Mouse (Mus musculus) lung, postnatal 36 days (tissue): ENCODE measurements at regions not wholly inside any gene's neighbourhood (a gene's known extent, or its start where the extent isn't known, plus 50 kb on each side); places are given as distances from the start of the nearest gene placed in this dataset.

Experiments
- DNase-seq: peaks from one replicate; pipeline ENCODE4 v3.0.0; 2022; ENCODE audit warnings: mixed read lengths

GRCm38 (mm10) chr13:44040640-44041039 is 256.1 kb downstream of the Cd83 start:
- DNase-seq: no peak

GRCm38 (mm10) chr13:44042730-44043493 is 258.3 kb downstream of the Cd83 start:
- no peak for DNase-seq

GRCm38 (mm10) chr13:44043494-44043885 is 258.9 kb downstream of the Cd83 start:
- no peak for DNase-seq

- no peak for DNase-seq
These were observed 260.1 kb downstream of the Cd83 start for GRCm38 (mm10) chr13:44044546-44045216.

GRCm38 (mm10) chr13:44046436-44046835 is 261.9 kb downstream of the Cd83 start:
- DNase-seq: peak; percentile 28

GRCm38 (mm10) chr13:44054157-44054556 is 269.6 kb downstream of the Cd83 start:
- no peak for DNase-seq

GRCm38 (mm10) chr13:44055573-44056491 is 271.3 kb downstream of the Cd83 start:
- DNase-seq: peak; percentile 67

GRCm38 (mm10) chr13:44056716-44057115 is 272.1 kb downstream of the Cd83 start:
- no peak for DNase-seq

- DNase-seq: no peak
These were observed 273.0 kb downstream of the Cd83 start for GRCm38 (mm10) chr13:44057542-44057941.

GRCm38 (mm10) chr13:44058277-44058676 is 273.7 kb downstream of the Cd83 start:
- DNase-seq: no peak

GRCm38 (mm10) chr13:44059436-44059835 is 274.9 kb downstream of the Cd83 start:
- no peak for DNase-seq

- no peak for DNase-seq
These were observed 276.7 kb downstream of the Cd83 start for GRCm38 (mm10) chr13:44061286-44061685.

GRCm38 (mm10) chr13:44061721-44062300 is 277.2 kb downstream of the Cd83 start:
- DNase-seq: peak; percentile 42

- no peak for DNase-seq
These were observed 278.7 kb downstream of the Cd83 start for GRCm38 (mm10) chr13:44063317-44063716.

- no peak for DNase-seq
These were observed 279.5 kb downstream of the Cd83 start for GRCm38 (mm10) chr13:44064026-44064425.

GRCm38 (mm10) chr13:44065741-44066185 is 281.2 kb downstream of the Cd83 start:
- DNase-seq: peak; percentile 39

GRCm38 (mm10) chr13:44067244-44067643 is 282.7 kb downstream of the Cd83 start:
- DNase-seq: no peak

GRCm38 (mm10) chr13:44068951-44069350 is 284.4 kb downstream of the Cd83 start:
- no peak for DNase-seq

GRCm38 (mm10) chr13:44073122-44073521 is 288.5 kb downstream of the Cd83 start:
- no peak for DNase-seq

- DNase-seq: no peak
These were observed 289.6 kb downstream of the Cd83 start for GRCm38 (mm10) chr13:44074172-44074571.

GRCm38 (mm10) chr13:44077022-44077421 is 292.4 kb downstream of the Cd83 start:
- DNase-seq: no peak

- DNase-seq: peak; percentile 63
These were observed 301.3 kb downstream of the Cd83 start for GRCm38 (mm10) chr13:44085621-44086510.
